Mouse (Mus musculus) forebrain, embryonic 11.5 days (tissue): ENCODE data around the gene Cep57l1. TPM values are rescaled to one million over a fixed set of nuclear protein-coding genes. Genes with fewer than 3 reads are reported as not detected.
"Not testable (repeated sequence)": the region's sequence is repeated elsewhere in the genome, so short reads cannot be mapped to it uniquely, and the experiment has no call there.

Source experiments
- ATAC-seq: fragments of 200-750 bp; cut with Nextera tagmentation; replicated peaks from 2 replicates; pipeline ENCODE4 v1.8.0; 2017; ENCODE audit warnings: moderate TSS enrichment; ENCODE audit not compliant: low FRiP score
- DNase-seq: peaks from one replicate; pipeline ENCODE4 v3.0.0-alpha.2; 2017; ENCODE audit warnings: low spot score
- H3K27ac ChIP-seq: fragments of 300-500 bp; sonication (generic); 2 replicates; pipeline ENCODE4 v1.5.1; 2014; ENCODE audit warnings: low read depth, low read length
- H3K27me3 ChIP-seq: fragments of 300-500 bp; sonication (generic); 2 replicates; pipeline ENCODE4 v1.6.1; 2014; ENCODE audit warnings: mild to moderate bottlenecking, low read length, mixed read lengths; ENCODE audit not compliant: control insufficient read depth, insufficient read depth
- H3K36me3 ChIP-seq: fragments of 300-500 bp; sonication (generic); 2 replicates; pipeline ENCODE4 v1.6.1; 2014; ENCODE audit warnings: mild to moderate bottlenecking, low read length, moderate library complexity, mixed read lengths; ENCODE audit not compliant: control insufficient read depth, insufficient read depth
- H3K4me1 ChIP-seq: fragments of 300-500 bp; sonication (generic); replicated peaks from 2 replicates; pipeline ENCODE4 v1.6.1; 2014; ENCODE audit warnings: low read length, mixed read lengths; ENCODE audit not compliant: control insufficient read depth, insufficient read depth
- H3K4me2 ChIP-seq: fragments of 300-500 bp; sonication (generic); 2 replicates; pipeline ENCODE4 v1.6.1; 2014; ENCODE audit warnings: low read depth, mild to moderate bottlenecking, low read length, moderate library complexity, mixed read lengths; ENCODE audit not compliant: severe bottlenecking
- H3K4me3 ChIP-seq: fragments of 300-500 bp; sonication (generic); 2 replicates; pipeline ENCODE4 v1.5.1; 2014; ENCODE audit warnings: low read depth, low read length
- H3K9ac ChIP-seq: fragments of 300-500 bp; sonication (generic); 2 replicates; pipeline ENCODE4 v1.6.1; 2014; ENCODE audit warnings: low read length
- H3K9me3 ChIP-seq: fragments of 300-500 bp; sonication (generic); 2 replicates; pipeline ENCODE4 v1.6.1; 2016; ENCODE audit warnings: low read length, mixed read lengths; ENCODE audit not compliant: control insufficient read depth
- WGBS: fragments of 180-500 bp; shearing (Covaris S2); extraction: QIAGEN DNeasy Blood & Tissue Kit; methylation state at CpG from one replicate; pipeline ENCODE4 v1.1.7; 2014; 5-methylcytosine and 5-hydroxymethylcytosine counted together
- polyA plus RNA-seq: library from polyadenylated mRNA; unstranded; fragments of >200 nt; fragmentation: Nextera tagmentation; extraction: Ambion mirVana; gene quantifications from 2 replicates; pipeline ENCODE4 v1.2.1, GENCODE M21; 2014

Gene Cep57l1
- polyA plus RNA-seq, 1 experiment from 2014 or later: 25.8 TPM

DNA sequence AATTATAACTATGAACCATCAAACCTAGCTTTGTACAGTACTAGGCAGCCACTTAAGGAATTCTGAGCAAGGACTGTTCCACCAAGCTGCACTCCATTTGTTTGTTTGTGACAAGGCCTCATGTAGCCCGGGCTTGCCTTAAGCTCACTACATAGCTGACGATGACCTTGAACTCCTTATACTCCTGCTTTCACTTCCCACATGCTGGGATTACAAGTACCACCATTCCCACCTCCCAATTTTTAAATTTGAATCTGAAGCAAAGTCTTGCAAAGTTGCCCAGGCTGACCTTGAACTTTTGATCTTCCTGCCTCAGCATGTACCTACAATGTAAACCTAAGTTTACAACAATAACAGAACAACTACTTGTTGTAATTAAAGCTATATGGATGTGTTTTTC is 20.3 kb upstream of the Cep57l1 start:
- no peaks in the 10 kb centered on the region for H3K36me3 ChIP-seq
- no peaks in the 10 kb centered on the region for H3K27me3 ChIP-seq
- no peak overlapping the region for H3K4me2 ChIP-seq
- ATAC-seq: no peak
- no peak overlapping the region for H3K4me3 ChIP-seq
- H3K4me1 ChIP-seq: no peaks in the 10 kb centered on the region
- no peak overlapping the region for H3K9ac ChIP-seq
- 91% methylated on average over 2 of the region's 2 CpGs for WGBS
- no peak overlapping the region for H3K27ac ChIP-seq
- H3K9me3 ChIP-seq: no peaks in the 10 kb centered on the region
- DNase-seq: no peak

DNA sequence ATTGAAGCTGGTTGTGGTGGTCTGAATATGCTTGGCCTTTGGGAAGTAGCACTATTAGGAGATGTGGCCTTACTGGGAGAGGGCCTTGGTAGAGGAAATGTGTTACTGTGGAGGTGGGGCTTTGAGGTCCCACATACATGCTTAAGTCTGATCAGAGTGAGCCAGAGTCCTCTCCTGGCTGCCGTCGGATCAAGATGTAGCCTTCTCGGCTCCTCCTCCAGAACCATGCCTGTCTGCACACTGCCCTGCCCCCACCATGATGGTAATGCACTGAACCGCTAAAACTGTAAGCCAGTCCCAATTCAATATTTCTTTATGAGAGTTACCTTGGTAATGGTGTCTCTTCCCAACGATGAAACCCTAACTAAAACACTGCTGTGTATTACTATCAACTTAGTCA is 19.5 kb upstream of the Cep57l1 start:
- H3K36me3 ChIP-seq: no peaks in the 10 kb centered on the region
- 80% methylated on average over 5 of the region's 5 CpGs for WGBS

DNA sequence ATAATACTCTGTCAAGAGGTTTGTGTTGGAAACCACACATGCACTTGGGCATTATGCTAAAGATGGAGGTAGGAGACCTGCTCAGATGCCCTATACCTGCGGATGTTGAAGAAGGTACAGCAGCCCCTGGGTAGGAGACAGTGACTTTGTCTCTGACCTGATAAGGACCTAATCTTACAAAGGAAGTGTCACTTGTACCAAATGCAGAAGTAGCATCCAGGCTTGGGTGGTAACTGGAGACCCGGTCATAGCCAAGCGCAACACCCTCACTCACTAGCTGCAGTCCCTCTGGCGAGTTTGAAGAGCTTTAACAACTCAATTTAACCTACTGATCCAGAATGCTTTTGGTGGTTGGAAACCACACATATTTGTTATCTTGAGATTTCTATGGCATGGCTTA is 18.1 kb upstream of the Cep57l1 start:
- Histone ChIP-seq H3K27ac (no peak overlapping the region), H3K4me3 (no peak overlapping the region), H3K9ac (no peak overlapping the region), H3K27me3 (no peaks in the 10 kb centered on the region), H3K36me3 (no peaks in the 10 kb centered on the region), H3K9me3 (no peaks in the 10 kb centered on the region), H3K4me2 (no peak overlapping the region), H3K4me1 (no peaks in the 10 kb centered on the region)
- no peak for DNase-seq
- 94% methylated on average over 4 of the region's 4 CpGs for WGBS
- ATAC-seq: no peak

More for the DNA sequence above, 19.5 kb upstream of the Cep57l1 start:
- DNase-seq (no peak), ATAC-seq (no peak)
- Histone ChIP-seq H3K27me3 (no peaks in the 10 kb centered on the region), H3K4me3 (no peak overlapping the region), H3K4me2 (no peak overlapping the region), H3K9me3 (no peaks in the 10 kb centered on the region), H3K27ac (no peak overlapping the region), H3K4me1 (no peaks in the 10 kb centered on the region), H3K9ac (no peak overlapping the region)

DNA sequence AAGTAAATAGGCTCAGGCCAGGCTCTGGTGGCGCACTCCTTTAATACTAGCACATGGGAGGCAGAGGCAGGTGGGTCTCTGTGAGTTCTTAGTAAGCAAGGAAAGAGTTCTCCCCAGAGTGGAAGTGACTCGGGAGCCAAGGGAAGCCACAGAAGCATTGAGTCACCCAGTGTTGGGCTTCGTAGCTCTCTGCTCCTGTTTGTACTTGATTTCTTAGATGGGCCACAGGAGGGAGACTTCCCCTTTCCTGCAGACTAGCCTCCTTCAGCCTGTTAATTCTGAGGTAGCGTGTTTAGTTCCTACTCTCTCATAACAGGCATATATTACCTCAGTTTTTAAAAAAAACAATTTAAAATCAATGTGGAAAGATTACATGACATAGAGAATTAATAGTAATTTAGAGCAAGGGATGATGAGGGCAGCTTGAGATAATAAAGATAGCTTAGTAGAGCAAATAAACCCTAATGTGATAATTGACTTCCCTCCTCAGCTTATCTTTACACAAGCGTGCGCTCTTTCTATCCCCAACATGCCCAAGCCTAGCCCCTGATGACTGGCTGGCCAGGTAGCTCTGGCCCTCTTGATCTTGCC is 16.9 kb upstream of the Cep57l1 start:
- 90% methylated on average over 6 of the region's 6 CpGs for WGBS

DNA sequence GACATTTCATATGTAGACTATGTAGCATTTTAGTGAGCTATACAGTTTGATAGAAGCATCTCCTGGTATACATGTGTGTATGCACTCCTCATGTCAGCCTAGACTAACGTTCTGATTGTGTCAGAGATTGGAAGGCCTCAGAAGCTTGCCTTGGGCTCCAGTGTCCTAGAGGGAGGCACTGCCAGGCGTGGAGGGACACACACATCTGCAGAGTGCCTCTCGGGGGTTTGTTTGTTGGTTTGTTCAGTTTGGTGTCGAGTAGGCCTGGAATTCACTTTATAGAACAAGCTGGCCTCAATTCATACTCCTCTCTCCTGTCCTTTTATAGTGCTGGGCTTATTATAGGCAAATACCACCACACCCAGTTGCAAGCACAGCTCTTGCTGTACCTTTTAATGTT is 16.3 kb upstream of the Cep57l1 start:
- H3K9ac ChIP-seq: no peak overlapping the region
- no peaks in the 10 kb centered on the region for H3K4me1 ChIP-seq
- no peak overlapping the region for H3K27ac ChIP-seq
- H3K36me3 ChIP-seq: no peaks in the 10 kb centered on the region
- H3K27me3 ChIP-seq: no peaks in the 10 kb centered on the region
- WGBS: 85% methylated on average over 4 of the region's 4 CpGs
- H3K9me3 ChIP-seq: no peaks in the 10 kb centered on the region
- ATAC-seq (no peak), DNase-seq (no peak)
- H3K4me2 ChIP-seq: no peak overlapping the region
- no peak overlapping the region for H3K4me3 ChIP-seq

More for the DNA sequence above, 16.9 kb upstream of the Cep57l1 start:
- Histone ChIP-seq H3K27ac (no peak overlapping the region), H3K4me3 (no peak overlapping the region), H3K4me2 (no peak overlapping the region), H3K9me3 (no peaks in the 10 kb centered on the region), H3K9ac (no peak overlapping the region), H3K36me3 (no peaks in the 10 kb centered on the region), H3K27me3 (no peaks in the 10 kb centered on the region), H3K4me1 (no peaks in the 10 kb centered on the region)
- ATAC-seq (no peak), DNase-seq (no peak)

DNA sequence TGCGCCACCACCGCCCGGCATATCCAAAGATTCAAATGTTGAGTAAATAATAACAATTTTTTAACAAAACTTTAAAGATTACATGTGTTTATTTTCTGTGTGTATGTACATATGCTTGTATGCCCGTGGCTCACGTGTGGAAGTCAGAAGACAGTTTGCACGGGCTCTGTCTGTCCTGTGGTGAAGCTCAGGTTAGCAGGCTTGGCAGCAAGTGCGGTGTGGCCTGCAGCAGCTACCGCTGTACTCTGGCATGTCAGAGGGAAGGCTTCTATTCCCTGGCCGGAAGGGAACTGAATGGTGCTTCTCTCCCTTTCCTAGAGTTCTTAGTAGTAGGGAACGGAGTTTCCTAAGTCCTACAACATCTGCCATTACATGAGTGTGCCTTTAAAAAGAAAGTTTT is 15.4 kb upstream of the Cep57l1 start:
- no peak for DNase-seq
- no peaks in the 10 kb centered on the region for H3K36me3 ChIP-seq
- WGBS: 92% methylated on average over 10 of the region's 10 CpGs

DNA sequence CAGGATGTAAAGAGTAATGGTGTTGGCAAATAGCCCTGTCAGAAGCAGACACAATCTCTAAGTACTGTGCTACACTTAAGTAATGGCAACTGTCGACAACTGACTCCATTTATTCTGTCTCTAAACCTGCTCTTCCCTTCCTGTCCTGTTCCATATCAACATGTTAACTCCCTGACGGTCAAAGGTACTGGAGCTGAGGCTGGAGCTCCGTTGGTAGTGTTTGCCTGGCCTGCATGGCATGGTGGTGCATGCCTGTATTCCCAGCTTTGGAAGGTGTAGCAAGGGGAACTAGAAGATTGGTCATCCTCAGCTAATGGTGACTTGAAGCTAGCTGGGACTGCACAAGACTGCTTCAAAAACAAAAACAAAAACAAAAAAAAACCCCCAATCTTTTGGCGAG is 14.2 kb upstream of the Cep57l1 start:
- H3K9me3 ChIP-seq: no peaks in the 10 kb centered on the region
- H3K27ac ChIP-seq: no peak overlapping the region
- no peaks in the 10 kb centered on the region for H3K36me3 ChIP-seq
- H3K9ac ChIP-seq: no peak overlapping the region
- no peak overlapping the region for H3K4me3 ChIP-seq
- ATAC-seq (no peak), DNase-seq (no peak)
- no peaks in the 10 kb centered on the region for H3K27me3 ChIP-seq
- H3K4me1 ChIP-seq: no peaks in the 10 kb centered on the region
- H3K4me2 ChIP-seq: no peak overlapping the region
- WGBS: 84% methylated on average over 4 of the region's 4 CpGs

More for the DNA sequence above, 15.4 kb upstream of the Cep57l1 start:
- ATAC-seq: no peak
- no peak overlapping the region for H3K4me3 ChIP-seq
- H3K4me2 ChIP-seq: no peak overlapping the region
- no peak overlapping the region for H3K27ac ChIP-seq
- no peaks in the 10 kb centered on the region for H3K4me1 ChIP-seq
- H3K27me3 ChIP-seq: no peaks in the 10 kb centered on the region
- H3K9ac ChIP-seq: no peak overlapping the region
- no peaks in the 10 kb centered on the region for H3K9me3 ChIP-seq

DNA sequence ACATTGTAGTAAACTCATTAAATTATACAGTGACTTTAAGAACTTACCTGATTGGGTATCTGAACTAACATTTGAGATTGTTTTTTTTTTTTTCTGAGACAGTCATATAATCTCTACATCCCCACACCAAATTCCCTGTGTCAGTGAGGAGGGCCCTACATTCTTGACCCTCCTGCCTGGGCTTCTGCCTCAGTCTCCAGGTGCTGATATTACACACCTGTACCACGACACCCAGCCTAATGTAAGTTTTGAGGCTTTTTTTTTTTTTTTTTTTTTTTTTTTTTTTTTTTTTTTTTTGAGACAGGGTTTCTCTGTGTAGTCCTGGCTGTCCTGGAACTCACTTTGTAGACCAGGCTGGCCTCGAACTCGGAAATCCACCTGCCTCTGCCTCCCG is 13.6 kb upstream of the Cep57l1 start:
- H3K4me1 ChIP-seq, H3K4me2 ChIP-seq, H3K9ac ChIP-seq, ATAC-seq, H3K27ac ChIP-seq, H3K4me3 ChIP-seq, H3K9me3 ChIP-seq, H3K36me3 ChIP-seq, H3K27me3 ChIP-seq, DNase-seq: not testable (repeated sequence)
- WGBS: 96% methylated on average over 2 of the region's 4 CpGs

DNA sequence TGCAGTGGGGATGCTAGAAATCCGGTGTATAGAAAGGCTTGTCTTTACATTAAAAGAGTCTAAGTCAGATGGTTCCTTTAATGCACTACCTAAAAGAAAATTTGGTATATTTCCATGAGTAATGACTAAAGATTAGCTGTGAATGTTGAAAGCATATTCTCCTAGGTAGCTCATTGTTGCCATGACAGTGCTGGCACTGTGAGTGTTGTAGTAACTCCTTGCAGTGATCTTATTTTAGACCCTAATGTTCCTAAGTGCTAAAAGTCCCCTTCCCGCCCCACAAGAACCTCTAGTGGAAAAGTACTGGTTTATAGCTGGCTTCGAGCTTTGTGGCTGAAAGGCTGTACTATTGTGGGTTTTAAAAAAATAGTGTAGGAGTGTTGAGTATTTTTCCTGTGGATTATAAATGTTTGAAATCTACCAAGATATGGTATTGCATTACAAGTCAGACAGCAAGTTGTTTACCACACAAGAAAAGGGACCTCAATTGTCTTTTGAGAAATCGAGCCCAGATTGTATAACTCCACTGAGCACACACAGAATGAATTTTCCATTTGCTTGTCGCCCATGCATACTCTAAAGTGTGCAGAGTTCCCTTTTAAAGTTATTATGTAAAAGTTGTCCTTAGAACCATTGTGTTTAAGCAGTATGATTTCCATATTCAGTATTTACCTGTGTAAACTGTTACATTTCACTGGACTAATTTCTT is 13.1 kb upstream of the Cep57l1 start:
- no peak overlapping the region for H3K27ac ChIP-seq
- H3K9me3 ChIP-seq: no peaks in the 10 kb centered on the region
- no peak overlapping the region for H3K4me3 ChIP-seq
- H3K36me3 ChIP-seq: no peaks in the 10 kb centered on the region
- no peak for ATAC-seq
- no peak overlapping the region for H3K4me2 ChIP-seq
- no peaks in the 10 kb centered on the region for H3K4me1 ChIP-seq
- 90% methylated on average over 5 of the region's 5 CpGs for WGBS
- H3K9ac ChIP-seq: no peak overlapping the region
- DNase-seq: no peak
- no peaks in the 10 kb centered on the region for H3K27me3 ChIP-seq
